Mouse (Mus musculus) brown adipose tissue, adult 24 weeks (tissue): ENCODE measurements around the gene Blnk. TPM values are rescaled to one million over a fixed set of nuclear protein-coding genes. Genes with fewer than 3 reads are reported as not detected.

Source experiments
- H3K27ac ChIP-seq: fragments of 200-500 bp; replicated peaks from 2 replicates; pipeline ENCODE4 v1.5.1; 2012; ENCODE audit warnings: low read depth, mild to moderate bottlenecking, low read length
- H3K4me1 ChIP-seq: fragments of 200-500 bp; 2 replicates; pipeline ENCODE4 v1.6.1; 2012; ENCODE audit warnings: low read length, mixed read lengths; ENCODE audit not compliant: control insufficient read depth, insufficient read depth, insufficient read length
- H3K4me3 ChIP-seq: fragments of 200-500 bp; 2 replicates; pipeline ENCODE4 v1.5.1; 2012; ENCODE audit warnings: low read depth, mild to moderate bottlenecking, low read length, moderate library complexity; ENCODE audit not compliant: insufficient read depth
- polyA plus RNA-seq: library from polyadenylated mRNA; stranded (reverse); fragments of >200 nt; gene quantifications from 2 replicates; pipeline ENCODE4 v1.2.4, GENCODE M21; 2012; ENCODE audit not compliant: missing spikeins, insufficient read depth, insufficient read length

Gene Blnk
- polyA plus RNA-seq, 1 experiment: 1.9 TPM

GRCm38 (mm10) chr19:40992096-40992495 is 2.2 kb downstream of the Blnk start:
- Histone ChIP-seq H3K4me3 (0 out of 2 replicates have a peak overlapping the region, but pooled peaks have one; percentile 3), H3K4me1 (no peaks in the 10 kb centered on the region), H3K27ac (no peak overlapping the region)

DNA sequence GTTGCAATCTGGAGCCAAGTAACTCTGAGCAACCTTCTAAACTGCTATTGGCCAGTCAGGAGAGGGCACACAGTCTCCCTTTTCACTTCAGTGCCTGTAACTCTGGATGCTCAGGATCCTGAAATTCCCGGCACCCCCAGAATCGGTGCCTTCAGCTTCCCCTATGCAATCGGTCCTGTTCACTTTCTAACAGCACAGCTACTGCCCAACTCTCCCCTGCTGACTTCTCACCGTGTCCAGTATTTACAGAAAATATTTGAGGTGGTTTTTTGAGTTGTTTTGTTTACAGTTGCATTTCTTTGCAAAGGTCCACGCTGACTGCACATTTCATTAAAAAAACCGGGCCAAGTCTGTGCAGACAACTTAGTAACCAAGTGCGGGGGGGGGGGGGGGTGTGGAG is 2.7 kb downstream of the Blnk start:
- no peaks in the 10 kb centered on the region for H3K4me1 ChIP-seq
- no peak overlapping the region for H3K27ac ChIP-seq
- no peak overlapping the region for H3K4me3 ChIP-seq

DNA sequence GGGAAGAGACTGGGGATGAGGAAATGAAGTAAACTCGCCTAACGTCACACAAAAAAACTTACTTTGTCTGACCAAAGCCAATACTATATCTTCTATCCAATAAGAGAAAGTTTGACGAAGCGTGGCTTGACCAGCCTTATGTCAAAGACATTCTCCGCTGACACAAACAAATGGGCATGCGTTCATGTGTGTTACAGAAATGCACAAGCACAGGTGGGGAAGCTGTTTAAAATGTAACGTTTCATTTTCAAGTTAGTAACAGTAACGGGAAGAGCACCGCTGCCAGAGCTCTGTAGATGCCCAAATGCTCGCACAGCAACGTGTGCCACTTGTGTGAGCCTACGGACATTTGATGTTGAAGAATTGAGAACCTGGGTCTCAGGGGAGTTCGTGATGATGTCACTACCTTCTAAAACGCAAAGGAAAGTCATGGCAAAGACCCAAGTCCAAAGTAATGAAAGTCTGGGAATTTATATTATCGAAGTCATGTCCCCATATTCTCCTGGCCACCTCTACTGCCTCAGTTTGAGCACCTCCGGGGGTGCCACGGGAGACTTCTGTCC is 3.5 kb downstream of the Blnk start:
- H3K27ac ChIP-seq: no peak overlapping the region
- H3K4me1 ChIP-seq: no peaks in the 10 kb centered on the region
- peak overlapping the region; percentile 9; the same call in 1 of the 2 replicates for H3K4me3 ChIP-seq

- H3K4me1 ChIP-seq: no peaks in the 10 kb centered on the region
- H3K27ac ChIP-seq: no peak overlapping the region
- no peak overlapping the region for H3K4me3 ChIP-seq
Measured at GRCm38 (mm10) chr19:40989961-40990600, 4.3 kb downstream of the Blnk start.

- Histone ChIP-seq H3K27ac (no peak overlapping the region), H3K4me3 (no peak overlapping the region), H3K4me1 (no peaks in the 10 kb centered on the region)
Measured at GRCm38 (mm10) chr19:40988856-40989255, 5.5 kb downstream of the Blnk start.

DNA sequence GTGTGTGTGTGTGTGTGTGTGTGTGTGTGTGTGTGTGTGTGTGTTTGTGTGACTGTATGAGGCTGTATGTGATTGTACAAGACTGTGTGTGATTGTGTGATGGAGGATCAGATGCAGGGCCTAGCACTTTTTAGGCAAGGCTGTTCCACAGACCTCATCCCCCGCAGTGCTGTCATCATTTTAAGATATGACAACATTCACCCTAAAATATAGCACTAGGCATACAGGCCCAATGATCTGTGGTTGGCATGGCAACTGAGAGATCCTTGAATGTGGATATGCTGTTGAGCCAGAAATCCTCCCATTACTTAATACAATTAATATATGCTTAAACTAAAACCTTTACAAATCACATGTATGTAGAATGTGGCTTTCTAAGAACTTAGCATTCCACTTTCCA is 9.8 kb downstream of the Blnk start:
- Histone ChIP-seq H3K4me1 (no peaks in the 10 kb centered on the region), H3K27ac (no peak overlapping the region), H3K4me3 (no peak overlapping the region)

- no peak overlapping the region for H3K4me3 ChIP-seq
- no peaks in the 10 kb centered on the region for H3K4me1 ChIP-seq
- H3K27ac ChIP-seq: no peak overlapping the region
Measured at GRCm38 (mm10) chr19:40980671-40981070, 13.7 kb downstream of the Blnk start.

DNA sequence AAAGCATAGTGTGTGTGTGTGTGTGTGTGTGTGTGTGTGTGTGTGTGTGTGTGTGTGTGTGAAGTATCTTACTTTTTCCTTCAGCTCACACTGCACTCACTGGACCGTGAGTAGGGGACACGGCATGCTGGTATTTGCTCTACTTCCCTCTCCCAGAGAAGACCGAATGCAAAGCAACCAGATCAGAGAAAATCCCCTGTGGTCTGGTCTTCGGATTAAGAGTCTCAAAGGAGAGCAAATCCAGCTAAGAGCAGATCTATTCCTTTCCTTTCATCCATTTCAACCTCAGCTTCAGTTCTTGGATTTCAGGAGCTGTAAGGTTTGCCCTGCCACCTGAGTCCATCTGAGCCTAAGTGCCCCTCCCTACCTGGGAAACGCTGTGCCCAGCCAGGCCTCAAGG is 16.3 kb downstream of the Blnk start:
- no peak overlapping the region for H3K4me3 ChIP-seq
- H3K27ac ChIP-seq: no peak overlapping the region
- H3K4me1 ChIP-seq: no peaks in the 10 kb centered on the region

DNA sequence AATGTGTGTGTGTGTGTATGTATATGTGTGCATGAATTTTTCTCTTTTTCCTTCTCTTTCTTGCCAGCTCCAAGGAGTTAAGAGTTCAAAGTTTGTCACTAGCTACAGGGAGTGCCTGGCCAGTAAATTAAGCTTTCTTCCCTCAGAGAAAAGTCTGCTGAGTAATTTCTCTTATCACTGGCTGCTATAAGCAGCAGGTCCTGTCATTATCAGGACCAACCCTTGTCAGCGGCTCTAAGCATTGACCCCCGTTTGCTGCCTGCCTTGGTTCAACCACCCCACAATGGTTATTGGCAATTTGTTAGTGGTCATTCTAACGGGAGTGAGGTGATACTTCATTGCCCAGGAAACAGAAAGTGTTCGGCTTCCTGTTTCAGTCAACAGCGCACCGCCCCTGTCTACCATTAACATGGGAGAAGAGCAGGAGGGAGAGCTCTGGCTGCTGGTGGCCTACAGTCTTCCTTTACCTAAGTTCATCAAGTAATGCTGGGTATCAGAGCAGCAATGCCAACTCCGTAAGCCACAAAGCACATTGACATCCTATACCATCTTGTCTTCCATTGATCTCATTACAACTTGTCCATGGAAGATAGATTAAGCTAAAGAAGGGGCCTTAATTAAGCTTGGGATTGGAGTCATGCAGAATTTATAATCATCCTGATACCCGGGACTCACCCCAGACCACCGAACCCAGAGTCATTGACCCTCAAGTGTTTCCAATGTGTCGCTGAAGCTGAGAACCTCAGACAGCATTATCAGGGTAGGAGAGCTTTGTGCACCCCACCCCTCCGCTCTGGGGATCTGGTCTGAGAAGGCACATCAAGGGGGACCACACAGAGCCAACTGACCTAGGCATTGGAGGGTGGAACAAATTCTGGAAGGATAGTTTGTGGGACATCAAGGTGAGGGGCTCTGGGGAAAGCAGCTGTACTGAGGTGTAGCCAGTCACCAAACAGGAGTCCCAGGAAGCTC is 17.1 kb downstream of the Blnk start:
- H3K4me3 ChIP-seq: no peak overlapping the region
- H3K27ac ChIP-seq: no peak overlapping the region
- H3K4me1 ChIP-seq: no peaks in the 10 kb centered on the region

DNA sequence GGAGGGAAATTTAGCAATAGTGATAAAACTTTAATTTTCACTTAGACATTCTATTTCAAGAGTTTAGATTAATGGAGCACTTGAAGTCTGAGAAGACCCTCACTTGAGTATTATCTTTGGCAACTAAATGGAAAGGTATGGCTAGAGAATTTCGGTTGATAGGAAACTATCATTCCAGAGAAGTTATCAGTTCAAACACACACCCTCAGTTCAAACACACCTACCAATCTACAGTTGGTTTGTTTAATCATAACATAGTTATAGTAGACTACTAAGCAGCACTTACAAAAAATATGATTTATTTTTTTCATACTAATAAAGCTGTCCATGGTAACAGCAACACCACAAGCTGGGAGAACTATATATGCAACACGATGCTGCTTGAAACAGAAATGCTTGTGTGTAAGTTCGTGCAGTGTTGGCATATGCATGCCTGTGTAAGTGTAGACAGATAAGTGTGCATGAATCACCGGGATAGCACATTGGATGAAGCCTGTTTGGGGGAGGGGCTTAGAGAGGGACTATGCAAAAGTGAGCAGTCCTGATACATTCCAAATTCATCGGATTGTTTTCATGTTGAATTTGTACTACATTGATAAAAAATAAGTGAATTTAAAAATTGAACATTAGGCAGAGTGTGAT is 22.9 kb downstream of the Blnk start:
- Histone ChIP-seq H3K4me1 (no peaks in the 10 kb centered on the region), H3K4me3 (no peak overlapping the region), H3K27ac (no peak overlapping the region)

GRCm38 (mm10) chr19:40970775-40971174 is 23.6 kb downstream of the Blnk start:
- H3K4me3 ChIP-seq: no peak overlapping the region
- H3K4me1 ChIP-seq: no peaks in the 10 kb centered on the region
- no peak overlapping the region for H3K27ac ChIP-seq

- Histone ChIP-seq H3K4me1 (no peaks in the 10 kb centered on the region), H3K4me3 (no peak overlapping the region), H3K27ac (no peak overlapping the region)
Measured at GRCm38 (mm10) chr19:40970301-40970700, 24.0 kb downstream of the Blnk start.

DNA sequence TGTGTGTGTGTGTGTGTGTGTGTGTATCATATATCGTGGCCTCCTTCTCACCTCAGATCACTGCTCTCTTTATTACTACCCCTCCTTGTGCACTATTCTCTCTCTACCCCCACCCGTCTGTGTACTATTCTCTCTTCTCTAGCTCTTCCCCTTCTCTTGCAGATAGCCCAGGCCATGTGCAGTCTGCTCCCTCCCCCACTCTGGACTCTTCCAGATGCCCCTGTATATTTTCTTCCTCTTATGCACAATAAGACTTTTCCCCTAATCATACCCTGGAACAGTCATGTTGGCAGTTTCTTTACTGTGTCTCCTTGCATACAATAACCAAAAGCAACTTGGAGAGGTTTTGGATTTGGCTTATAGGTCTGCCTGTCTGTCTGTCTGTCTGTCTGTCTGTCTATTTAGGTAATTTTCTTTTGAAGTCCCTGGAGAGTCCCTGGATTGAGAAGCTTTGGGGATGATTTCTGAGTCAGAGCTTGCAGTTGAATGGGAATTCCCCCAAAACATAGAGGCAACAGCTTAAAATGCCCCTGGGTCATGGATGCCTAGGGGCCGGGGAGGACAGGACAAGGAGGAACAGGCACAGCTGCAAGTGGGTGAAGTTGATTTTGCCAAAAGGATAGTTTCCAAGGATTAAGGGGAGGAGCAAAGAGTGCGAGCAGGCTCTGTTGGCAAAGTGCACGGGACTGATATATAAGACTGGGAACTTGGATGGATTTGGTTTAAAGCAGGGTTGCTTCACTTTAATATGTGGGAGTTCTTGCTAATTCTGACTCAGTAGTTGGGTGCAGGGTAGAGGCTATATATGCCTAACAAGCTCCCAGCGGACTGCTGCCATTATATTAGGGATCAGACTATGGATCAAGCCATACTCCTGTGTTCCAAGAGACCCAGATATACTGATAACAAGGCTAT is 29.1 kb downstream of the Blnk start:
- no peak overlapping the region for H3K27ac ChIP-seq
- H3K4me3 ChIP-seq: no peak overlapping the region
- H3K4me1 ChIP-seq: no peaks in the 10 kb centered on the region

GRCm38 (mm10) chr19:40964367-40964891 is 29.9 kb downstream of the Blnk start:
- Histone ChIP-seq H3K27ac (no peak overlapping the region), H3K4me1 (no peaks in the 10 kb centered on the region), H3K4me3 (no peak overlapping the region)
